ENCODE assay signal across 27 mouse cellular contexts in genomic region chr1:162623895-162624294, GRCm38 (mm10). TPM values are rescaled to one million over a fixed set of nuclear protein-coding genes. Genes with fewer than 3 reads are reported as not detected.
DNase-seq lines count a peak whose midpoint lies in the region; ATAC-seq and TF ChIP-seq lines count a peak whose summit lies in the region.
"Had no signal": no experiment of that assay in that cellular context is flagged by ENCODE, and none has a peak within 500 bp of the region (broad histone marks: within the 10 kb centered on the region; RNA-seq: fewer than 3 reads in every experiment).

No protein-coding gene starts in this region.

- no peaks in the 10 kb centered on the region for H3K9me3 ChIP-seq in hindbrain, embryonic 13.5 days
- no peaks in the 10 kb centered on the region for H3K9me3 ChIP-seq in neural tube, embryonic 15.5 days (replicated peaks)
- H3K9me3 ChIP-seq in lung, postnatal 0 days (ENCODE audit: low read length): no peaks in the 10 kb centered on the region
- H3K9me3 ChIP-seq: forebrain, embryonic 15.5 days had no signal

- no peak for TF ChIP-seq EP300 in lung, postnatal 0 days (IDR thresholded peaks at IDR 0.05)

- H3K27ac ChIP-seq in hindbrain, embryonic 13.5 days: no peak overlapping the region
- no peak overlapping the region for H3K27ac ChIP-seq in neural tube, embryonic 15.5 days (replicated peaks)
- H3K27ac ChIP-seq in lung, postnatal 0 days (ENCODE audit: low read length): no peak overlapping the region
- H3K27ac ChIP-seq: forebrain, embryonic 15.5 days had no signal

- 32% methylated on average over 4 of the region's 4 CpGs for whole genome bisulfite sequencing in hindbrain, embryonic 13.5 days
- WGBS in neural tube, embryonic 15.5 days: 16% methylated on average over 4 of the region's 4 CpGs
- whole genome bisulfite sequencing in lung, postnatal 0 days: 25% methylated on average over 4 of the region's 4 CpGs

- peak; percentile 75 for DNase-seq in heart, adult 11 months
- no peak for DNase-seq in heart, adult 9 months (ENCODE audit: low spot score in 2 of 2)
- peak; percentile 8 for DNase-seq in ovary, adult 18-20 months (ENCODE audit: low spot score)
- DNase-seq in ovary, postnatal 14 days (ENCODE audit: low spot score): no peak
- DNase-seq in lung, postnatal 0 days (ENCODE audit: low spot score): no peak
- no peak for DNase-seq in thymus, postnatal 36 days
- DNase-seq: adrenal gland, postnatal 10 days; cerebellum, adult 9-11 months; gastrocnemius, postnatal 25 days; heart, postnatal 36 days; kidney, adult 9 months; kidney, postnatal 25 days; lung, adult 18-20 months; right cerebral cortex, postnatal 14 days; spleen, adult 18-20 months had no signal

- H3K4me1 ChIP-seq in hindbrain, embryonic 13.5 days (replicated peaks): peaks cover 10% of the 10 kb centered on the region
- peaks cover 6% of the 10 kb centered on the region; the same call in 1 of the 2 replicates for H3K4me1 ChIP-seq in neural tube, embryonic 15.5 days
- H3K4me1 ChIP-seq in lung, postnatal 0 days (ENCODE audit: insufficient read depth, low read depth, low read length): no peaks in the 10 kb centered on the region

- ATAC-seq in hindbrain, embryonic 13.5 days (ENCODE audit: low FRiP score): 0 out of 2 replicates have a peak, but pooled peaks have one; percentile 38
- ATAC-seq in neural tube, embryonic 15.5 days (ENCODE audit: low FRiP score): 0 out of 2 replicates have a peak, but pooled peaks have one; percentile 21
- ATAC-seq in lung, postnatal 0 days: no peak
- ATAC-seq: activated CD4-positive, CD25-positive, alpha-beta regulatory T cell, adult 4 months; CD4-positive, CD25-positive, alpha-beta regulatory T cell, adult 4 months; forebrain, embryonic 15.5 days had no signal

- no peak for TF ChIP-seq CTCF in lung, postnatal 0 days (IDR thresholded peaks at IDR 0.05)

- H3K4me3 ChIP-seq in hindbrain, embryonic 13.5 days: no peak overlapping the region
- no peak overlapping the region for H3K4me3 ChIP-seq in neural tube, embryonic 15.5 days (replicated peaks)
- no peak overlapping the region for H3K4me3 ChIP-seq in lung, postnatal 0 days (ENCODE audit: low read depth, low read length)
- H3K4me3 ChIP-seq: forebrain, embryonic 15.5 days had no signal

- H3K9ac ChIP-seq in hindbrain, embryonic 13.5 days: no peak overlapping the region
- H3K9ac ChIP-seq in neural tube, embryonic 15.5 days (replicated peaks): no peak overlapping the region
- no peak overlapping the region for H3K9ac ChIP-seq in lung, postnatal 0 days (replicated peaks; ENCODE audit: low read depth)
- H3K9ac ChIP-seq: forebrain, embryonic 15.5 days had no signal

- no peaks in the 10 kb centered on the region for H3K36me3 ChIP-seq in hindbrain, embryonic 13.5 days
- no peaks in the 10 kb centered on the region for H3K36me3 ChIP-seq in neural tube, embryonic 15.5 days
- no peaks in the 10 kb centered on the region for H3K36me3 ChIP-seq in lung, postnatal 0 days (ENCODE audit: insufficient read depth, low read length)
- H3K36me3 ChIP-seq: forebrain, embryonic 15.5 days had no signal

- no peaks in the 10 kb centered on the region for H3K27me3 ChIP-seq in hindbrain, embryonic 13.5 days
- H3K27me3 ChIP-seq in neural tube, embryonic 15.5 days (replicated peaks): no peaks in the 10 kb centered on the region
- H3K27me3 ChIP-seq in lung, postnatal 0 days (replicated peaks; ENCODE audit: insufficient read depth, low read length): no peaks in the 10 kb centered on the region
- H3K27me3 ChIP-seq: forebrain, embryonic 15.5 days had no signal

- no peak overlapping the region for H3K4me2 ChIP-seq in hindbrain, embryonic 13.5 days
- H3K4me2 ChIP-seq in neural tube, embryonic 15.5 days: no peak overlapping the region
- H3K4me2 ChIP-seq in lung, postnatal 0 days (replicated peaks; ENCODE audit: low read depth, low read length): no peak overlapping the region
- H3K4me2 ChIP-seq: forebrain, embryonic 15.5 days; midbrain, embryonic 11.5 days had no signal

RNA-seq across cellular contexts. Expression of gene Myoc, which starts 15.1 kb away (rescaled TPM):
- polyA plus RNA-seq in hindbrain, embryonic 13.5 days (2015; fragmentation: Nextera tagmentation; extraction: Ambion mirVana): not detected in 2 replicates
- polyA plus RNA-seq in neural tube, embryonic 15.5 days (2015; fragmentation: Nextera tagmentation; extraction: Ambion mirVana): 0.06 TPM in 1 of 2 replicates, not detected in the other
- 0.11 and 0.12 TPM in 2 replicates for polyA plus RNA-seq in lung, postnatal 0 days (2015; fragmentation: Nextera tagmentation; extraction: Ambion mirVana)
- polyA plus RNA-seq: activated CD4-positive, CD25-positive, alpha-beta regulatory T cell, adult 4 months; CD4-positive, CD25-positive, alpha-beta regulatory T cell, adult 4 months; forebrain, embryonic 15.5 days; heart, embryonic 14.5 days; intestine, embryonic 14.5 days; macrophage; midbrain, embryonic 11.5 days had no signal

RNA-seq across cellular contexts. Expression of gene Myocos, which starts 34.1 kb away (rescaled TPM):
- polyA plus RNA-seq in hindbrain, embryonic 13.5 days (2015; fragmentation: Nextera tagmentation; extraction: Ambion mirVana): not detected in 2 replicates
- polyA plus RNA-seq in neural tube, embryonic 15.5 days (2015; fragmentation: Nextera tagmentation; extraction: Ambion mirVana): not detected in 2 replicates
- polyA plus RNA-seq in lung, postnatal 0 days (2015; fragmentation: Nextera tagmentation; extraction: Ambion mirVana): 0.19 TPM in 1 of 2 replicates, not detected in the other
- polyA plus RNA-seq: activated CD4-positive, CD25-positive, alpha-beta regulatory T cell, adult 4 months; CD4-positive, CD25-positive, alpha-beta regulatory T cell, adult 4 months; embryonic facial prominence, embryonic 14.5 days; forebrain, embryonic 15.5 days; heart, embryonic 14.5 days; intestine, embryonic 14.5 days; limb, embryonic 14.5 days; macrophage; midbrain, embryonic 11.5 days; thymus, postnatal 0 days had no signal

RNA-seq across cellular contexts. Expression of gene Vamp4, which starts 53.6 kb away (rescaled TPM):
- 76.0 and 77.9 TPM in 2 replicates for polyA plus RNA-seq in hindbrain, embryonic 13.5 days (2015; fragmentation: Nextera tagmentation; extraction: Ambion mirVana)
- polyA plus RNA-seq in neural tube, embryonic 15.5 days (2015; fragmentation: Nextera tagmentation; extraction: Ambion mirVana): 81.3 and 87.0 TPM in 2 replicates
- polyA plus RNA-seq in lung, postnatal 0 days (2015; fragmentation: Nextera tagmentation; extraction: Ambion mirVana): 45.1 and 50.6 TPM in 2 replicates

Comparison
In these comparisons a context has a peak if more than half of its experiments do, and no peak if none do; other contexts are left out.
1. DNase-seq: peak in heart, adult 11 months (single experiment) and ovary, adult 18-20 months (single experiment); none in heart, adult 9 months (0 of 2), ovary, postnatal 14 days (single experiment), lung, postnatal 0 days (single experiment) and thymus, postnatal 36 days (0 of 2).